ENCODE assay signal across 9 mouse cellular contexts in the genomic region with DNA sequence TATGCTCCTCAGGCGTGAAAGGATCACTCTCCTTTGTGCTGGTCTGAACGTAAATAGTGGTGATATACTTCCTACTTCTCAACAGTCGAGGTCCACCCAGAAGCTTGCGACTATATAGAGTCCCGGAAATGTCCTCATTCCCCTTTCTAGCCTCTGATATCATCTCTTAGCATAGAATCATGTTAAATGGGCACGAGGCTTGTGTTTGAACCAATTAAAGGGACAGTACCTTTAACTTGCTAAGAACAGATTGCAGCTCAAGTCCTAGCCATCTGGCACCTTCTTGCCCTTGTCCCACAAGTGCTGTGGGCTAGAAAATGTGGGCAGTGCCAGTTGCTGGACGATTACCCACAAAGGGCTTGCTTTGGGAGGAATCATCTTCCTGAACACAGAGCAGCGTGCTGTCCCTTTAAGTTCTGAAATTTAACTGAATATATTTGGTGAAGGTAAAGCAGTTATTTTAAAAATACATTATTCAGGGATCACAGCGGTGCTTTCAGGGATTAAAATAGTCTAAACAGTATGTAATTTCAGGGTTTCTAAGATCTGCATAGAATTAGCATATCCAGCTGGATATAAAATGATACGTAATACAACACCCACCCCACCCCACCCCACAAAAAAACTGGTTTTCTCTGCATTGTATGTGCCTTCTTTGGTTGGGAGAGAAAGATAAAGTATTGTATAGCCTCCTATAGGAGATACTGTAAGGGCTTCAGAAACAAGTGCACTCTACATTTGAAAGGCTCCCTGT.
DNase-seq lines count a peak whose midpoint lies in the region; ATAC-seq and TF ChIP-seq lines count a peak whose summit lies in the region.
"Had no signal": no experiment of that assay in that cellular context is flagged by ENCODE, and none has a peak within 500 bp of the region (broad histone marks: within the 10 kb centered on the region; RNA-seq: fewer than 3 reads in every experiment).

No protein-coding gene starts in this region.

- H3K9me3 ChIP-seq in forebrain, embryonic 13.5 days (replicated peaks) = no peaks in the 10 kb centered on the region
- no peaks in the 10 kb centered on the region for H3K9me3 ChIP-seq in midbrain, postnatal 0 days (ENCODE audit: low read length)
- H3K9me3 ChIP-seq: megakaryocyte, embryonic 14.5 days had no signal

- TF ChIP-seq CTCF in left cerebral cortex, adult 2 months (IDR thresholded peaks at IDR 0.05) = no peak
- TF ChIP-seq CTCF in midbrain, postnatal 0 days (IDR thresholded peaks at IDR 0.05) = no peak

- H3K27me3 ChIP-seq in forebrain, embryonic 13.5 days = no peaks in the 10 kb centered on the region
- H3K27me3 ChIP-seq in midbrain, postnatal 0 days (ENCODE audit: insufficient read depth, low read length) = no peaks in the 10 kb centered on the region
- H3K27me3 ChIP-seq: megakaryocyte, embryonic 14.5 days had no signal

- H3K36me3 ChIP-seq in forebrain, embryonic 13.5 days (ENCODE audit: poor library complexity, severe bottlenecking) = no peaks in the 10 kb centered on the region
- no peaks in the 10 kb centered on the region for H3K36me3 ChIP-seq in midbrain, postnatal 0 days (ENCODE audit: insufficient read depth, low read length)

- H3K4me2 ChIP-seq in forebrain, embryonic 13.5 days = no peak overlapping the region
- peak overlapping the region; percentile 20 for H3K4me2 ChIP-seq in midbrain, postnatal 0 days (ENCODE audit: low read depth, low read length, poor library complexity, severe bottlenecking)

- peaks cover 17% of the 10 kb centered on the region for H3K4me1 ChIP-seq in forebrain, embryonic 13.5 days
- no peaks in the 10 kb centered on the region for H3K4me1 ChIP-seq in midbrain, postnatal 0 days (ENCODE audit: insufficient read depth, low read length)

- ATAC-seq in forebrain, embryonic 13.5 days = peak; percentile 54
- ATAC-seq in midbrain, postnatal 0 days (ENCODE audit: low FRiP score) = peak; percentile 36
- ATAC-seq in erythroblast, adult 5-6 weeks (replicated peaks; ENCODE audit: low FRiP score, poor library complexity, severe bottlenecking) = no peak

- no peak overlapping the region for H3K9ac ChIP-seq in forebrain, embryonic 13.5 days
- H3K9ac ChIP-seq in midbrain, postnatal 0 days (replicated peaks; ENCODE audit: low read length, poor library complexity, severe bottlenecking) = no peak overlapping the region

- DNase-seq in left cerebral cortex, adult 2 months (ENCODE audit: extremely low spot score in 1 of 2, low spot score in 2 of 2) = no peak
- DNase-seq in left cerebral cortex, postnatal 10 days (ENCODE audit: extremely low spot score in 1 of 2, low spot score in 2 of 2) = no peak
- peak; percentile 84 for DNase-seq in cerebellum, adult 11-12 months
- DNase-seq in midbrain, postnatal 0 days (ENCODE audit: low spot score) = peak; percentile 77
- no peak for DNase-seq in spleen, adult 12 weeks (ENCODE audit: low spot score)
- no peak for DNase-seq in urinary bladder, adult 2 months (ENCODE audit: low spot score)

- WGBS in forebrain, embryonic 13.5 days = 65% methylated on average over 10 of the region's 10 CpGs
- 43% methylated on average over 10 of the region's 10 CpGs for WGBS in midbrain, postnatal 0 days

- intact Hi-C loops in left cerebral cortex, adult 2 months (cut with DNase I) = loop anchor here (5.0 kb wide), 2 partner anchors 94 to 121 kb away; a partner anchor contains a TSS
- intact Hi-C loops in left cerebral cortex, postnatal 10 days (cut with DNase I) = loop anchor here (5.0 kb wide), 1 partner anchor 136 kb away; no protein-coding TSS in a partner anchor

- H3K27ac ChIP-seq in left cerebral cortex, adult 2 months = peak overlapping the region; percentile 42
- peak overlapping the region; percentile 51; the same call in 1 of the 2 replicates for H3K27ac ChIP-seq in forebrain, embryonic 13.5 days
- H3K27ac ChIP-seq in midbrain, postnatal 0 days (ENCODE audit: low read depth, low read length) = 0 out of 2 replicates have a peak overlapping the region, but pooled peaks have one; percentile 4

- H3K4me3 ChIP-seq in left cerebral cortex, adult 2 months = peak overlapping the region; percentile 7; the same call in 1 of the 2 replicates
- no peak overlapping the region for H3K4me3 ChIP-seq in forebrain, embryonic 13.5 days
- H3K4me3 ChIP-seq in midbrain, postnatal 0 days (ENCODE audit: low read depth, low read length) = no peak overlapping the region
- H3K4me3 ChIP-seq: megakaryocyte, embryonic 14.5 days had no signal

Comparison
In these comparisons a context has a peak if more than half of its experiments do, and no peak if none do; other contexts are left out.
1. DNase-seq: peak in cerebellum, adult 11-12 months (single experiment) and midbrain, postnatal 0 days (single experiment); none in left cerebral cortex, adult 2 months (0 of 2), left cerebral cortex, postnatal 10 days (0 of 2), spleen, adult 12 weeks (single experiment) and urinary bladder, adult 2 months (single experiment).
2. Peak in every context shown above with its lines, with median percentiles within 50 percentile points of each other: H3K27ac ChIP-seq.